Mouse (Mus musculus) brain, adult 2 months (tissue): ENCODE measurements around the gene Katnbl1.
"Not testable (repeated sequence)": the region's sequence is repeated elsewhere in the genome, so short reads cannot be mapped to it uniquely, and the experiment has no call there.

Source experiments
- DNase-seq: peaks from one replicate; pipeline ENCODE4 v3.0.0; 2011; ENCODE audit warnings: low read depth, low spot score

Katnbl1 gene

DNA sequence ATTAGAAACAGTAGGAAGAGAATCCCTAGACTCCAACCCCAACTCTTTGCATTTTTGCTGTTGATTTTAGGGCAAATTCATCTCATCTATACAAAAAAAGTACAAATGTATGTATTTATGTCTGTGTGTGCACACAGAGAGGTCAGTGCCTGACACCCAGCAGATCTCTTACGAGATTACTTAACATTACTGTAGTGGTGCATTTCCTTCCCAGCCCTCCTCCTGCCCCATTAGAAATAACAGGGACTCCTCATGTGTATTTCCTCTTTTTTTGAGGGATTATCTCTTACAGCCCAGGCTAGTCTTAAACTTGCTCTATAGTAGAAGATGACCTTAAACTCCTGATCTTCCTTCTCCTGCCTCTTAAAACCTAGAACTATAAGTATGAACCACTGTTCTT lies 13.7 kb downstream of the Katnbl1 start:
- no peak for DNase-seq

DNA sequence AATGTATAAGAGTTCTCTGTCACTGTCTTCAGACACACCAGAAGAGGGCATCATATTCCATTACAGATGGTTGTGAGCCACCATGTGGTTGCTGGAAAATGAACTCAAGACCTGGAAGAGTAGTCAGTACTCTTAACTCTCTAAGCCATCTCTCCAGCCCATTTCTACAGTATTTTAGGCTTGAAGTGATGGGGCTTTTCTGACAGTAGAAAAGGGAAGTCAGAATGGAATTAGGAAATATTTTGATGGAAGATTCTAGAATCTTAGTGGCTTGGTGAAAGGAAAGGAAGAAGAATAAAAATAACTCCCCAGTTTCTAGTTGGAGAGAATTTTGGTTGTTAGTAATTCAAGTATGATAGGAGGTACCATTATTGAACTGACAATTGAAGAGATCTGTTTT lies 14.9 kb downstream of the Katnbl1 start:
- DNase-seq: no peak

GRCm38 (mm10) chr2:112396649-112397048 lies 17.6 kb downstream of the Katnbl1 start:
- DNase-seq: no peak

DNA sequence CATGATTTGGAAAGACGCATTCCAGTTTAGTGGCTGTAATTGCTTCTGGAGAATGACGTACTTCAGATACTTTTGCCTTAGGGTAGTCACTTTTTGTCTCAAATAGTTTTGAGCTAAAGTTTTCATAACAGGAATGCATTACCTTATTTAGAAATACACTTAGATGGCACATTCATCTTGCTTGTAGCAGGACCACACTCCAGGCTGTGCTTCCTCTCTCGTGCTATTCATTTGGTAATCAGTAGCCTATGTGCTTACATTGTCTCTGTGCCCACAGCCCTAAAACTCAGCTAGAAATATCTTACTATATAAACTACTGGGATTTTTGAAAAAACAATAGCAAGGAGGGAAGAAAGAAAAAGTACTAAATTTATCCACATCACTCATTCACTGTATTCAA lies 28.0 kb downstream of the Katnbl1 start:
- no peak for DNase-seq

DNA sequence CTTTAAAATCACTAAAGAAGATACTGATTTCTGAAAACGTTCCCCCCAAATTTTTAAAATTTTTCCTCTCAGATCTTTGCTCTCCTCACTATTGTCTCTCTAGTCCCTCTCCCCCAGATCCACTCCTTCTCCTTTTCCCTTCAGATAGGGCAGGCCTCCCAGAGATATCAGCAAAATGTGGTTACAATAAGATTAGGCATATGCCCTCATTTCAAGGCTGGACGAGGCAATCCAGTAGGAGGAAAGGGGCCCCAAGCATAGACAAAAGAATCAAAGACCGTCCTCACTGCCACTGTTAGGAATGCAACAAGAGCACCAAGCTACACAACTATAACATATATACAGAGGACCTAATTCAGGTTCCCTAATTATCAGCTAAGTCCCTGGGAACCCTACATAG lies 46.3 kb downstream of the Katnbl1 start:
- DNase-seq: no peak

DNA sequence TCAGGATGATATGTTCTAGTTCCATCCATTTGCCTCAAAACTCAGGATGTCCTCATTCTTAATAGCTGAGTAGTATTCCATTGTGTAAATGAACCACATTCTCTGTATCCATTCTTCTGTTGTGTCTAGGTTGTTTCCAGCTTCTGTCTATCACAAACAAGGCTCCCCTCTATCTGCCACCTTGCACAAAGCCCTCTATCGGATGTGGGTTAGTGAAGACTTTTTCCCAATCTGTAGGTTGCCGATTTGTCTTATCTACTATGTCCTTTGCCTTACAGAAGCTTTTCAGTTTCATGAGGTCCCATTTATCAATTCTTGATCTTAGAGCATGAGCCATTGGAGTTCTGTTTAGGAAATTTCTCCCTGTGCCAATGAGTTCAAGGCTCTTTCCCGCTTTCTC lies 49.5 kb downstream of the Katnbl1 start:
- DNase-seq: not testable (repeated sequence)

DNA sequence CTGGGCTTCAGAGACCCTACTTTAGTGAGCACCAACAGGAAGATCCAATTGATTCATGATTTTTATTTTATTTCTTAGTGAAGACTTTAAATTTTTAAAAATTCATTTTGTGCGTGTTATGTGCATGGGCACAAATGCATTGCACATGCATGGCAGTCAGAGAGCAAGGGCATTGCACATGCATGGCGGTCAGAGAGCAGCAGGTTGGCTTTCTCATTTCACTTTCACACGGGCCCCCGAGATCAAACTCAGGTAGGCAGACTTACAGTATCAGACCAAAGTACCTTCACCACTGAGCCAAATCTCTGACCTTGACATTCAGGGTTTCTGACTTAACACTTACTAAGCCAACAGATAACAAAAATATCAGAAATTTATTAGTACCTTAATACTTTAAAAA lies 50.7 kb downstream of the Katnbl1 start:
- DNase-seq: no peak

DNA sequence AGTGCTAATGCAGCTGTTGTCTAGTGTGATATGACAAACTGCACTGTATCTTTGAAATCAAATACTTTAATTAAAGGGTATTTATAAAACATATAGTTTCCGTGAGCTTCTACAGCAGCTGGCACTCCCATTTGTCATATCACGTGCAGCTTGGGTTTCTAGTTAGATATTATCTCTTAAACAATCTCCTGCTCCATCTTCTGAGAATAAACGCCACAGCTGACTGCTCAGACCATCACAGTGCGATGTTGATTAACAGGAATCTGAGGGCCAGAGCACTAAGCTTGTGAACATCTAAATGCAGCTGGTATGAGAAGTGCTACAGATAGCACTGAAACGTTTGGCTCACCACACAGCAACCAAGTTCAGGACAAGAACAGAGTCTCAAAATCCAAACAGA lies 51.4 kb downstream of the Katnbl1 start:
- no peak for DNase-seq

DNA sequence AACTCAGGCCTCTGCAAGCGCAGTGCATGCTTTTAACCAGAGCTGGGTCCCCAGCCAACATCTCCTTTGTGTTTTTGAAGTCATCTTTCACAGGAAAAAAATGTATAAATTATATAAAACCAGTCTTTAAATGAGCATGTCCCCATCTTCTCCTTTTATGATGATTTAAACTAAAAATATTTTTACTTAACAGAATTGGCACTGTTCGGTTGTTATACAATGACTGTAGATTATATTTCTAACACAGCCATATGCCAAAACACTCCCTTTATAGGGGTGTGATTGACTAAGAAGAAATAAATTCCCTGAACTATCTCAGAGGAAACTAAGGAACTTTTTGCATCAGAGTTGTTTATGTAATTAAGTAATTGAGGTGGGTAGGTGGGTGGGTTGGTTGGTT lies 53.5 kb downstream of the Katnbl1 start:
- peak; percentile 47 for DNase-seq

- DNase-seq: peak; percentile 48
These were observed 54.3 kb downstream of the Katnbl1 start for GRCm38 (mm10) chr2:112433359-112433758.

DNA sequence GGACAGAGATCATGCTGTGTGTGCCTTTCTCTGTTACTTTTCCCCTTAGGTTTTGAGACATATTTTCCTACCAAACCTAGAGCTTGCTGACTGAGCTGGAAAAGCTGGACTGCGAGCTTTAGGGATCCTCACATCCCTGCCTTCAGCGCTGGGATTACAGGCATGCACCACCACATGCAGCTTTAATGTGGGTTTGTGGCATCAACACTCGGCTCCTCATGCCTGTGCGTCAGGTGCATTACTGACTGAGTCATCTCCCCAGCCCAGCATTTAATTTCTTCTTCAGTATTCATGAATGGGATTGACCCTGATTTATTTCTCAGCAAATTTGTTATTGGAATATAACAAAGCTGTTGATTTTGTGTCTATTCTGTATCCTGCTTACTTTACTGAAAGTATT lies 57.3 kb downstream of the Katnbl1 start:
- no peak for DNase-seq

DNA sequence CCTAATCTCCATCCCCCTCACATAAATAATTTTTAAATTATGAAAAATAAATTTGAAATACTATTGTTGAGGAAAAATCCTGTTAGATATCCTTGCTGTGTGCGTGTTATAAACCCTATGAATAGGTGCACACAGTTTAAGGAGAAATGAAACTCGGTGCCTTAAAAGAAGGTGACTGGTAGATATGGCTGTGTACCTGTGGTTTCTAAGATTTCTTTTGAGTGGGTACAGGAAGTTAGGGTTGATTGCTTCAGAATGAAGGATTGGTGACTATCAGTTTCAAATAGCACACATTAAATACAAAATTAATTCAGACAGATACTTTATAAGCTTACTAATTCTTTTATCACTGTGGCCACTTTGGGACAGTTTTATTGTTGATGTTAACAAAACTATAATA lies 58.6 kb downstream of the Katnbl1 start:
- DNase-seq: no peak

DNA sequence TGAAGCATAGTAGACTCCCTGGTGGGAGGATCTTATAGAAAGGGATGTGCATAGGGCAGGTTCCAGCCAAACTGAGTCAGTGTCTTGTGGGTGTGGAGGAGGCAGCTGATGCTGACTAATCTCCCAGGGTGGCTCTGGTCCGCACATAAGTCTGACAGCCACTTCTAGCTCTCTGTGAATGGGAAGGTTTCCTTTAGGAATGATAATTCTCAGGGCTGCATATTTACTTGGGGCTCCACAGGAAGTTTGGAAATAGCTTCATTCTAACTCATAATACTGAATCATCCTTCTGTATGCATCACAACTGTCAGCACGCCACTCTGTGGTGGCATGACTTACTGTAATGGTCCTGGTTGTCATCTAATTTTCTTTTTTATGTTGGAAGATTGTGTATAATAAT lies 64.5 kb downstream of the Katnbl1 start:
- peak; percentile 85 for DNase-seq

DNA sequence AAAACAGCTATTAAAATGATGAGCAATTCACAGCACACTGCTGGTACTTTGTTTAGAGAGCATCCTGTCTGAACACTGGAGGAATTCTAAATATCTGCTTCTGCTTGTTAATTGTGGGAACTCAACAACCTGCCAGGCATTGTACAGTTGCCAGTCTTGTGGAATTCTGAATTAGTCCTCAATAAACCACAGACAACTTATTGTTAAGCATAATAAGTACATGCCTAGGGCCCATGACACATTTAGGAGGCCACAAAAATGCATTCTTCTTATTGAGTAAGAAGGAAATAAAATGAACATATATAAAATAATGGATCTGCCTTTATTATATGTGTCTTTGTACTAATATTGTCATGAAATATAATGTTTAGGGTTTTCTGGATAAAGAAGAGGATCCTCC lies 66.5 kb downstream of the Katnbl1 start:
- DNase-seq: no peak

- not testable (repeated sequence) for DNase-seq
These were observed 69.0 kb downstream of the Katnbl1 start for GRCm38 (mm10) chr2:112448046-112448445.

GRCm38 (mm10) chr2:112448510-112449059 lies 69.6 kb downstream of the Katnbl1 start:
- DNase-seq: no peak

DNA sequence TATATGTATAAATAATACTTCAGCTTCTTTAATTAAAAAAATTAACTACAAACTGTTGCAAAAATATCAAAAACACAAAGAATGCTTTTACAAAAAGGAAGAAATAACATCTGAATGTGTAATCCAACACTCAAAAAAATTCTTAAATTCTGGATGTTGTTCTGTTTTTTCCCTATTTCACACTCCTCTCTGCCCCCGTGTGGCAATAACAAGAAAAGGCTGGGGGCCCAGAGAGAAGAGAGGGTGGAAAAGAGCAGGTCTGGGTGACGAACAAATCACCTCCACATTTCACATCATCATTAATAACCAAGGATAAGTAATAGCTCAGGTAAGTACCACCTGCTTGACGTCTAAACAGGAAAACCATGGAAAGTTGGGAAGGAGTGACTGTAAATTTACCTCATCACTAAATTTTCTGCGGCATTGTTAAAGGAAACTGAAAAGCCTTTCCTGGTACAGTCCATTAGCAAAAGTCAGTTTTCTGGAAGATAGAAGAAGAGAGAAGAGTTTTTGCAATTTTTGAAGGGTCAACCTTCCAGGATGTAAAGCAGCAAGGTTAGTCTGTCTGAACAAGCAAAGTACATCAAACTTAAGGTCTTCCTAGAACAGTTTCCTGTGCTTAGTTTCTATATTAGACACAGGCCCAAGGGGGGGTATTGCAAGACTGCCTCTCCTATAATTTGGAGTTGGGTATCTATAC lies 70.7 kb downstream of the Katnbl1 start:
- DNase-seq: no peak

DNA sequence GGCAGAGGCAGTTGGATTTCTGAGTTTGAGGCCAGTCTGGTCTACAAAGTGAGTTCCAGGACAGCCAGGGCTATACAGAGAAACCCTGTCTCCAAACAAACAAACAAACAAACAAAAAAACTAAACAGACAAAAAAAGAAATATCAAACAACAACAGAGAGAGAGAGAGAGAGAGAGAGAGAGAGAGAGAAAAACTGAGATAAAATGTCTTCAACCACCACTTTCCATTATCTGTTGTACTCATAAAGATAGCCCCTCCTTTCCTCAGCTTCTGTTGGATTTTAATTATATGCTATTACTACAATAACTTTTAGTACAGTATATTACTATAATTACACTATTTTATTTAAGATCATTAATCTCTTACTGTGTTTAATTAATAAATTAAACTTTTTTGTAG lies 73.5 kb downstream of the Katnbl1 start:
- DNase-seq: not testable (repeated sequence)

- no peak for DNase-seq
These were observed 75.3 kb downstream of the Katnbl1 start for GRCm38 (mm10) chr2:112454125-112454861.

DNA sequence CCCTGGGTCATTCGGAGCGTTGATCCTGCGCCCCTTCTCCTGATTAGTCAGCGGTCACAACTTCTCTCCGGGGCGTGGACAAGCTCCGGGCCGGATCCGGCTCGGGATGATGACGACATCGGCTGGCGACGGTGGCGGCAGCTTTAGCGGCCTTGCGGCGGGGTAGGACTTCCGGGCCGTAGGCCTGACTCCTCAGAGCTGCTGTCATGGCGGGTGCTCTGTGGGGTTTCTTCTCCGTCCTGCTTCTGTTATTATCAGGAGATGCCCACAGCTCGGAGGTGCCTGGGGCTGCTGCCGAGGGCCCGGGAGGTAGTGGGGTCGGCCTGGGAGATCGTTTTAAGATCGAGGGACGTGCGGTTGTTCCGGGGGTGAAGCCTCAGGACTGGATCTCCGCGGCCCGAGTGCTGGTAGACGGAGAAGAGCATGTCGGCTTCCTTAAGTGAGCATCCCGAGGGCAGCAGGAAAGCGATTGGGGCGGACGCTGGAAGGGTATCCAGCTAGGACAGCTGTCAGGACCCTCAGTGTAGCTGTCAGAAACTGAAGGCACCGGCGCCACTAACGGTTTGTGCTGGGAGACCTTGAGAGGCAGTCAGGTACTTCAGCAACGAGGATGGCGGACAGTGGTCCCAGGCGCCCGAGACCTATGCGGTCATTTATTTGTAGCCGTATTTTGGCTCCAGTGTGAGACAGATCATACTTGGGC lies 76.0 kb downstream of the Katnbl1 start, which contains the start of gene Emc7:
Gene Emc7, plus strand, starts transcription at position 136 of the 703 bp plus-strand sequence.
- peak; percentile 99 for DNase-seq

GRCm38 (mm10) chr2:112460557-112460956 lies 81.5 kb downstream of the Katnbl1 start:
- no peak for DNase-seq
